Mouse (Mus musculus) stomach, embryonic 14.5 days (tissue): ENCODE measurements around the gene AW551984. TPM values are rescaled to one million over a fixed set of nuclear protein-coding genes. Genes with fewer than 3 reads are reported as not detected.

Experiments
- ATAC-seq: fragments of 200-750 bp; cut with Nextera tagmentation; 2 replicates; pipeline ENCODE4 v1.8.0; 2017; ENCODE audit warnings: low read depth, moderate TSS enrichment; ENCODE audit not compliant: insufficient number of reproducible peaks, insufficient read depth, low FRiP score
- H3K27ac ChIP-seq: fragments of 300-500 bp; sonication (generic); 2 replicates; pipeline ENCODE4 v1.5.1; 2014; ENCODE audit warnings: mild to moderate bottlenecking, low read length, moderate library complexity, mixed read lengths
- H3K27me3 ChIP-seq: fragments of 300-500 bp; sonication (generic); 2 replicates; pipeline ENCODE4 v1.6.1; 2014; ENCODE audit warnings: low read length, control low read depth, mixed read lengths; ENCODE audit not compliant: control insufficient read depth, insufficient read depth
- H3K36me3 ChIP-seq: fragments of 300-500 bp; sonication (generic); 2 replicates; pipeline ENCODE4 v1.6.1; 2014; ENCODE audit warnings: mild to moderate bottlenecking, control low read depth, low read length, moderate library complexity, mixed read lengths; ENCODE audit not compliant: control insufficient read depth, insufficient read depth
- H3K4me1 ChIP-seq: fragments of 300-500 bp; sonication (generic); 2 replicates; pipeline ENCODE4 v1.6.1; 2014; ENCODE audit warnings: low read length, control low read depth, mixed read lengths; ENCODE audit not compliant: control insufficient read depth, insufficient read depth
- H3K4me2 ChIP-seq: fragments of 300-500 bp; sonication (generic); replicated peaks from 2 replicates; pipeline ENCODE4 v1.6.1; 2014; ENCODE audit warnings: low read depth, low read length, control low read depth
- H3K4me3 ChIP-seq: fragments of 300-500 bp; sonication (generic); 2 replicates; pipeline ENCODE4 v1.5.1; 2014; ENCODE audit warnings: low read depth, low read length, control low read depth
- H3K9ac ChIP-seq: fragments of 300-500 bp; sonication (generic); replicated peaks from 2 replicates; pipeline ENCODE4 v1.6.1; 2014; ENCODE audit warnings: low read depth, mild to moderate bottlenecking, control low read depth, low read length, moderate library complexity, mixed read lengths
- H3K9me3 ChIP-seq: fragments of 300-500 bp; sonication (generic); 2 replicates; pipeline ENCODE4 v1.6.1; 2016; ENCODE audit warnings: low read depth, low read length, control low read depth; ENCODE audit not compliant: control insufficient read depth
- whole genome bisulfite sequencing: fragments of 180-500 bp; shearing (Covaris S2); extraction: QIAGEN DNeasy Blood & Tissue Kit; methylation state at CpG from one replicate; pipeline ENCODE4 v1.1.7; 2014; 5-methylcytosine and 5-hydroxymethylcytosine counted together
- polyA plus RNA-seq: library from polyadenylated mRNA; unstranded; fragments of >200 nt; fragmentation: Nextera tagmentation; extraction: Ambion mirVana; gene quantifications from 2 replicates; pipeline ENCODE4 v1.2.1, GENCODE M21; 2014

The AW551984 gene
- polyA plus RNA-seq, 1 experiment from 2014 or later = 34.6 TPM

- no peak within 1 kb of the TSS for H3K9ac ChIP-seq
- no peaks in the 10 kb centered on the region for H3K27me3 ChIP-seq
- 76% methylated on average over 3 of the region's 3 CpGs for WGBS
- H3K4me3 ChIP-seq = no peak within 1 kb of the TSS
- no peak for ATAC-seq
- H3K27ac ChIP-seq = no peak within 1 kb of the TSS
- H3K4me2 ChIP-seq = no peak within 1 kb of the TSS
- H3K9me3 ChIP-seq = no peaks in the 10 kb centered on the region
- H3K36me3 ChIP-seq = no peaks in the 10 kb centered on the region
- no peaks in the 10 kb centered on the region for H3K4me1 ChIP-seq
Measured at GRCm38 (mm10) chr9:39610355-39610754, 6.2 kb upstream of the AW551984 start, which contains the start of gene Olfr148. Gene Olfr148 (plus strand): TSS chr9:39610655.

DNA sequence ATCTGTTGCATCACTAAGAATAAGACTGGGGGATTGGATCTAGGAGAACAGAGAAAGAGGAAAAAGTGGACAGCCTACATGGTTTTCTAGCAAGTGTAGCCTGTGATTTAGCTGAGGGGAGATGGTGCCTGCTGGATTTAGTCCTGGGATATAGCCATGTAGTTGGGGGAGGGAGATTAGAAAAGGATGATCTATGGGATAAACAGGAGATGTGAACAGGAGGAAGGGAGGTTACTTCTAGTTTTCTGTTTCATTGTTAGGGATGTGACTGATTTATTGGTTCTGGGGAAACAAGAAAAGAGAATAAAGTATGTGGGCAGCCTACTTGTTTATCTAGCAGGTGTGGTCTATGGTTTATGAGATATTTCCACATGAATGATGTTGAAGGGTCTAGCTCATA, 4.3 kb upstream of the AW551984 start:
- H3K4me3 ChIP-seq = no peak overlapping the region
- H3K36me3 ChIP-seq = no peaks in the 10 kb centered on the region
- H3K9ac ChIP-seq = no peak overlapping the region
- H3K27ac ChIP-seq = no peak overlapping the region
- no peaks in the 10 kb centered on the region for H3K9me3 ChIP-seq
- no peak overlapping the region for H3K4me2 ChIP-seq
- no peak for ATAC-seq
- H3K4me1 ChIP-seq = no peaks in the 10 kb centered on the region
- H3K27me3 ChIP-seq = no peaks in the 10 kb centered on the region

- Histone ChIP-seq H3K27me3 (no peaks in the 10 kb centered on the region), H3K27ac (peak overlapping the region; percentile 1; the same call in 1 of the 2 replicates), H3K4me1 (no peaks in the 10 kb centered on the region; the same call in 1 of the 2 replicates), H3K36me3 (no peaks in the 10 kb centered on the region), H3K9ac (no peak overlapping the region), H3K4me2 (peak overlapping the region; percentile 59), H3K9me3 (no peaks in the 10 kb centered on the region), H3K4me3 (peak overlapping the region; percentile 35)
- WGBS = under 1% methylated on average over 9 of the region's 9 CpGs
- ATAC-seq = peak; percentile 66
Measured at GRCm38 (mm10) chr9:39603333-39603845, 814 bp downstream of the AW551984 start.

DNA sequence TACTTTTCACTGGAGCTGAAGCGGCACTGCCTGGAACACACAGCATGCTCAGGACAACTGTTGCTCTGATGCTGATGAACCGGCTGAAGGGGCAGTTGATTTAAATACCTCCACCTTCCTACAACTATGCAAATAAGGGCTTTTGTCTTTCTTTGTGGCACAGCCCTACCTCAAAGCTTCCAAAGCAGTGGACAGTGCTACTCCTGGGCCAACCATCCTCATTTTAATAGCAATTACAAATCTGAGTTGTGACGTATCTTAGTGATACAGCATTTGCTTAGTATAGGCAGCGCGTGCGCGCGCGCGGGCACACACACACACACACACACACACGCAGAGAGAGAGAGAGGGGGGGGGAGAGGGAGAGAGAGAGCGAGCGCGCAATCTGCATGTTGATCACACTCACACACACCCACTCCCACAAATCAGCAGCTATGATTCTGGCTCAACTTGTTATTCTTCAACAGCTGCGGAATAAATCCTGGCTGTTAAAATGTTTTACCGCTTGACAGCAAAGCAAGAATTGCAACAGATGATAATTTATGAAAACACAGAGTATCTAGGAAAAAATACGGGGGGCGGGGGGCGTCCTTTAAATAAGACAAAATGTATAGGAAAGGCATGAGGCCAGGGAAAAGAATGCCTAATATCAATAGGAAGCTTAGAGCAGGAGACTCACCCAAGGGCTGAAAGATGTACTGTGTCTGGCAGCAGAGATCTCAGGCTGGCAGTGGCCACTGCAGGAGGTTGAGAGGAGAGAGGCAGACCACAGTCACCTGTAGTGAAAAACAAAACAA, 1.5 kb downstream of the AW551984 start:
- H3K27ac ChIP-seq = peak overlapping the region; percentile 1; the same call in 1 of the 2 replicates
- H3K27me3 ChIP-seq = no peaks in the 10 kb centered on the region
- H3K4me1 ChIP-seq = no peaks in the 10 kb centered on the region; the same call in 1 of the 2 replicates
- ATAC-seq = peak; percentile 74; the same call in 1 of the 2 replicates
- H3K9me3 ChIP-seq = no peaks in the 10 kb centered on the region
- H3K36me3 ChIP-seq = no peaks in the 10 kb centered on the region
- WGBS = 1% methylated on average over 19 of the region's 19 CpGs
- no peak overlapping the region for H3K9ac ChIP-seq
- H3K4me2 ChIP-seq = peak overlapping the region; percentile 59
- H3K4me3 ChIP-seq = peak overlapping the region; percentile 35

- WGBS = 83% methylated on average over 5 of the region's 5 CpGs
- ATAC-seq = no peak
- Histone ChIP-seq H3K4me3 (no peak overlapping the region), H3K4me2 (no peak overlapping the region), H3K27me3 (no peaks in the 10 kb centered on the region), H3K9ac (no peak overlapping the region), H3K4me1 (no peaks in the 10 kb centered on the region), H3K9me3 (no peaks in the 10 kb centered on the region), H3K36me3 (no peaks in the 10 kb centered on the region), H3K27ac (no peak overlapping the region)
Measured at GRCm38 (mm10) chr9:39577050-39577449, 27.2 kb downstream of the AW551984 start.

DNA sequence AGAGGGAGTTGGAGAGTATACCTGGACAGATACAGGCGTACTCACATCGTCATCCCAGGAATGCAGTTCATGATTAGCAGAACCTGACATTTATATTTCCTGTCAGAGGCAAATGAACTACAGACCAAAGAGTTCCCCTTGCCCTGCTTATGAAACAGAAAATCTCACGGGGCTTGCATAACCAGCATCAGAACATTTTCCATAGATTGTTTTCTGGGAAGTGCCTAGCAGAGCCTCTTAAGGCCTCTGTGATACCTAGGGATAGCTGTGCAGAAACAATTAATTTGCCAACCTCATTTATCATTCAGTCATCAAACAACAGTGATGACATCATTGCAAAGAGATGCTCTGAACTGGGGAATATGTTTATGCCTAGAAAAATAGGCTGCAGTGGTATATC, 28.7 kb downstream of the AW551984 start, which contains the start of gene Olfr959:
Olfr959 (minus strand) TSS at position 101 of the 400 bp plus-strand sequence.
- no peaks in the 10 kb centered on the region for H3K36me3 ChIP-seq
- WGBS = 75% methylated on average over 3 of the region's 3 CpGs
- H3K9ac ChIP-seq = no peak within 1 kb of the TSS
- H3K4me3 ChIP-seq = no peak within 1 kb of the TSS
- H3K4me2 ChIP-seq = no peak within 1 kb of the TSS
- H3K9me3 ChIP-seq = no peaks in the 10 kb centered on the region
- H3K27ac ChIP-seq = no peak within 1 kb of the TSS
- no peaks in the 10 kb centered on the region for H3K27me3 ChIP-seq
- H3K4me1 ChIP-seq = no peaks in the 10 kb centered on the region
- no peak for ATAC-seq

DNA sequence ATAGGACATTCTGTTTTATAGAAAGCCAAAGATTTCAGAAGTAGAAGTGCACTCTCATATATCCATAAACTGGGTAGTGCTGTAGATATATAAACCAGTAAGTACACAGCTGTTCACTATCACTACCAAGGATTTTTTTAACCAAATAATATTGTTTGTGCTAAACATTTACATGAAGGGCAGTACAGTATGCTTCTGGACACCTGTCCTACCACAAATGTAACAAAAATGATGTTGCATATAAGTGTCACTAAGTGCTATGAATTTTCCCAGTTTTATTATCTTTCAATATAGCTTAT, 45.9 kb downstream of the AW551984 start:
- no peaks in the 10 kb centered on the region for H3K9me3 ChIP-seq
- no peaks in the 10 kb centered on the region for H3K36me3 ChIP-seq
- H3K4me2 ChIP-seq = no peak overlapping the region
- no peak overlapping the region for H3K4me3 ChIP-seq
- H3K9ac ChIP-seq = no peak overlapping the region
- H3K27me3 ChIP-seq = no peaks in the 10 kb centered on the region
- H3K4me1 ChIP-seq = no peaks in the 10 kb centered on the region
- H3K27ac ChIP-seq = no peak overlapping the region
- no peak for ATAC-seq

- Histone ChIP-seq H3K27me3 (no peaks in the 10 kb centered on the region), H3K36me3 (no peaks in the 10 kb centered on the region), H3K9ac (no peak overlapping the region), H3K4me2 (no peak overlapping the region), H3K27ac (no peak overlapping the region), H3K9me3 (no peaks in the 10 kb centered on the region), H3K4me1 (no peaks in the 10 kb centered on the region), H3K4me3 (no peak overlapping the region)
- ATAC-seq = no peak
- WGBS = 52% methylated on average over 3 of the region's 3 CpGs
Measured at GRCm38 (mm10) chr9:39557529-39558348, 46.5 kb downstream of the AW551984 start.
